Mouse (Mus musculus) MEL (cell line): ENCODE measurements around the gene Tk2. TPM values are rescaled to one million over a fixed set of nuclear protein-coding genes. Genes with fewer than 3 reads are reported as not detected.

Experiments
- DNase-seq: peaks from one replicate; pipeline ENCODE4 v3.0.0; 2011; ENCODE audit warnings: low read depth, low spot score
- H3K27ac ChIP-seq: 2 replicates; pipeline ENCODE4 v1.5.1; 2012; ENCODE audit warnings: low read depth, mild to moderate bottlenecking, control low read depth, low read length, moderate library complexity; ENCODE audit not compliant: control insufficient read depth
- H3K27me3 ChIP-seq, 2 experiments: fragments of 150-350 bp in 1 of 2; sonication (generic) in 1 of 2; 2 replicates each; pipeline ENCODE4 v1.6.1; 2012; ENCODE audit warnings: low read length in 2 of 2, mild to moderate bottlenecking in 2 of 2, improper control_type of control experiment in 1 of 2, moderate library complexity in 1 of 2; ENCODE audit not compliant: insufficient read depth in 2 of 2, control insufficient read depth in 1 of 2
- H3K36me3 ChIP-seq, 2 experiments: 2 replicates each; pipeline ENCODE4 v1.6.1; 2012 to 2014; ENCODE audit warnings: low read length in 2 of 2, improper control_type of control experiment in 1 of 2, inconsistent platforms in 1 of 2, mild to moderate bottlenecking in 1 of 2; ENCODE audit not compliant: insufficient read depth in 2 of 2, control insufficient read depth in 1 of 2
- H3K4me1 ChIP-seq, 2 experiments: fragments of 150-350 bp in 1 of 2; sonication (generic) in 1 of 2; 2 replicates each; pipeline ENCODE4 v1.6.1; 2012; ENCODE audit warnings: low read length in 2 of 2, improper control_type of control experiment in 1 of 2, mild to moderate bottlenecking in 1 of 2; ENCODE audit not compliant: insufficient read depth in 2 of 2, control insufficient read depth in 1 of 2
- H3K4me3 ChIP-seq, 2 experiments: fragments of 150-350 bp in 1 of 2; sonication (generic) in 1 of 2; 2 replicates each; pipeline ENCODE4 v1.5.1; 2012; ENCODE audit warnings: low read depth in 2 of 2, low read length in 2 of 2, mild to moderate bottlenecking in 2 of 2, moderate library complexity in 2 of 2, control low read depth in 1 of 2, improper control_type of control experiment in 1 of 2; ENCODE audit not compliant: control insufficient read depth in 1 of 2, insufficient read depth in 1 of 2
- H3K79me2 ChIP-seq: 2 replicates; pipeline ENCODE4 v1.6.1; 2012; ENCODE audit warnings: mild to moderate bottlenecking, low read length, moderate library complexity; ENCODE audit not compliant: control insufficient read depth, poor library complexity, insufficient read depth
- H3K9ac ChIP-seq: 2 replicates; pipeline ENCODE4 v1.6.1; 2012; ENCODE audit warnings: low read depth, mild to moderate bottlenecking, control low read depth, low read length, moderate library complexity; ENCODE audit not compliant: control insufficient read depth, poor library complexity, severe bottlenecking
- H3K9me3 ChIP-seq: fragments of 150-350 bp; sonication (generic); replicated peaks from 2 replicates; pipeline ENCODE4 v1.6.1; 2012; ENCODE audit warnings: mild to moderate bottlenecking, low read length, improper control_type of control experiment, moderate library complexity; ENCODE audit not compliant: insufficient read depth
- EP300 ChIP-seq, 2 experiments: IDR thresholded peaks; 2 replicates each; pipeline ENCODE4 v1.6.1; 2011; ENCODE audit warnings: improper control_type of control experiment in 2 of 2, low read length in 2 of 2, low read depth in 1 of 2, mild to moderate bottlenecking in 1 of 2
- GABPA ChIP-seq: IDR thresholded peaks from 2 replicates; pipeline ENCODE4 v1.6.1; 2012; ENCODE audit warnings: low read depth, mild to moderate bottlenecking, inconsistent platforms, low read length, improper control_type of control experiment, moderate library complexity
- MAFK ChIP-seq: IDR thresholded peaks from 2 replicates; pipeline ENCODE4 v1.6.1; 2011; ENCODE audit warnings: low read depth, mild to moderate bottlenecking, low read length, improper control_type of control experiment, borderline replicate concordance
- MAX ChIP-seq: IDR thresholded peaks from 2 replicates; pipeline ENCODE4 v1.6.1; 2011; ENCODE audit warnings: low read length, improper control_type of control experiment
- MAZ ChIP-seq: IDR thresholded peaks from 2 replicates; pipeline ENCODE4 v1.6.1; 2012; ENCODE audit warnings: low read depth, mild to moderate bottlenecking, inconsistent platforms, low read length, improper control_type of control experiment
- MEF2A ChIP-seq: IDR thresholded peaks from 2 replicates; pipeline ENCODE4 v1.6.1; 2014; ENCODE audit warnings: low read depth, mild to moderate bottlenecking, inconsistent platforms, low read length, improper control_type of control experiment; ENCODE audit not compliant: poor library complexity, insufficient replicate concordance, severe bottlenecking; ENCODE audit errors: extremely low read depth
- MXI1 ChIP-seq: IDR thresholded peaks from 2 replicates; pipeline ENCODE4 v1.6.1; 2011; ENCODE audit warnings: mild to moderate bottlenecking, low read depth, low read length, improper control_type of control experiment
- NRF1 ChIP-seq: IDR thresholded peaks from 2 replicates; pipeline ENCODE4 v1.6.1; 2014; ENCODE audit warnings: low read depth, mild to moderate bottlenecking, inconsistent platforms, low read length, improper control_type of control experiment, moderate library complexity; ENCODE audit not compliant: poor library complexity, insufficient read depth, severe bottlenecking
- POLR2AphosphoS5 ChIP-seq: IDR thresholded peaks from 2 replicates; pipeline ENCODE4 v1.6.1; 2012; ENCODE audit warnings: low read depth, borderline replicate concordance, mild to moderate bottlenecking, inconsistent platforms, low read length, moderate library complexity, mixed read lengths
- RAD21 ChIP-seq: IDR thresholded peaks from 2 replicates; pipeline ENCODE4 v1.6.1; 2011; ENCODE audit warnings: mild to moderate bottlenecking, low read depth, low read length, improper control_type of control experiment
- TBP ChIP-seq: IDR thresholded peaks from 2 replicates; pipeline ENCODE4 v1.8.0; 2011; ENCODE audit warnings: low read depth, low read length, improper control_type of control experiment
- TCF12 ChIP-seq: IDR thresholded peaks from 2 replicates; pipeline ENCODE4 v1.6.1; 2014; ENCODE audit warnings: low read depth, mild to moderate bottlenecking, inconsistent platforms, low read length, improper control_type of control experiment, moderate library complexity
- USF1 ChIP-seq: IDR thresholded peaks from 2 replicates; pipeline ENCODE4 v1.6.1; 2014; ENCODE audit warnings: low read depth, mild to moderate bottlenecking, inconsistent platforms, low read length, improper control_type of control experiment, moderate library complexity
- USF2 ChIP-seq, 2 experiments: IDR thresholded peaks; 2 replicates each; pipeline ENCODE4 v1.6.1; 2011 to 2012; ENCODE audit warnings: improper control_type of control experiment in 2 of 2, low read length in 2 of 2, borderline replicate concordance in 1 of 2, inconsistent platforms in 1 of 2, low read depth in 1 of 2, mild to moderate bottlenecking in 1 of 2; ENCODE audit not compliant: insufficient read depth in 1 of 2
- ZKSCAN1 ChIP-seq: IDR thresholded peaks from 2 replicates; pipeline ENCODE4 v1.6.1; 2012; ENCODE audit warnings: low read depth, mild to moderate bottlenecking, inconsistent platforms, low read length, improper control_type of control experiment, moderate library complexity
- ZMIZ1 ChIP-seq: IDR thresholded peaks from 2 replicates; pipeline ENCODE4 v1.6.1; 2012; ENCODE audit warnings: low read depth, mild to moderate bottlenecking, inconsistent platforms, low read length, improper control_type of control experiment, moderate library complexity
- polyA plus RNA-seq, 2 experiments: library from polyadenylated mRNA; stranded (reverse) in 1 of 2; unstranded in 1 of 2; fragments of >175 nt in 1 of 2; fragments of >200 nt in 1 of 2; gene quantifications; 2 replicates each; pipeline versions ENCODE4 v1.2.1 to v1.2.4; 2012; ENCODE audit warnings: low replicate concordance in 2 of 2, low read depth in 1 of 2; ENCODE audit not compliant: insufficient read length in 2 of 2, insufficient read depth in 1 of 2, missing spikeins in 1 of 2
- total RNA-seq: library from RNA; depleted of rRNA; stranded (reverse); fragments of 300-350 nt; gene quantifications from 2 replicates; pipeline ENCODE4 v1.2.3, GENCODE M21; 2012

Tk2 gene
- total and polyA plus RNA-seq, 3 experiments: 18.6 to 26.8 TPM; not detected in 1

DNA sequence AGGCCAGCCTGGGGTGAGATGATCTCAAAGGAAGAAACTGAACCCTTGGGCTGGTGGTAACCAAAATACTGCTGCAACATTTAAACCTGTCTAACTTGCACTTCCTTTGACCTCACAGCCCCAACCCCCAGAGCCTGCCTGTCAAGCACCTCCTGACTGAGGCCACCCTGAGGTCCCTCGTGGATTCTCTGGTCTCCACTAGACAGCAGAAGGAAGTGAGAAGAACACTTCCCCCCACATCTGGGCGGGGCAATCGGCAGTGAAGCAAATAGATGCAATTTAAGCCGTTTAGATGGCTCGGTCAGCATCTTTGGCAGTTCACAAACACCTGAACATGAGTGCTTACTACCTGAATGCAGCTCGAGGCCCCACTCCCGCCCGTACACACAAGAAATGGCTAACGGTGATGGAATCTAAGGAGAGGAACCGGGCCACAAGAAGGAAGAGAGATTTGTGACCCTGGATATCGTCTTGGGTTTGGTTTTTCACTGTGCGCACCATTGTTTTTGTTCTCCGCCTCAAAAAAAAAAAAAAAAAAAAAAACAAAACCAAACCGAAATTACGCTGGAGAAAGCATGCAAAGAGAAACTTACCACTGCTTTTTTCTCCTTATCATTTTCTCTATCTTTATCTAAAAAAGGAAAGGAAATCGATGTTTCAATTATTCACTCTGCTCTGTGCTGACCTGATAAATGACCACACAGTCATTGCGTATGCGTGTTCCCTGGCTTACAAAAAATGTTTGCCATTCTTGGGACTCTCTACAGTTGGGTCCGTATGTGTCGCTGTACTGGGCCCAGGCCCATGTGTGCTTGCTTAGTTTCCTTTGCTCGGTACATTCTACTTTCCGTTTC lies 1.1 kb downstream of the Tk2 start (continued):
- no peak for TF ChIP-seq NRF1
- peak; percentile 7; the same call in 1 of the 2 replicates for TF ChIP-seq TCF12
- TF ChIP-seq MXI1: peak; percentile 0; the same call in 1 of the 2 replicates

DNA sequence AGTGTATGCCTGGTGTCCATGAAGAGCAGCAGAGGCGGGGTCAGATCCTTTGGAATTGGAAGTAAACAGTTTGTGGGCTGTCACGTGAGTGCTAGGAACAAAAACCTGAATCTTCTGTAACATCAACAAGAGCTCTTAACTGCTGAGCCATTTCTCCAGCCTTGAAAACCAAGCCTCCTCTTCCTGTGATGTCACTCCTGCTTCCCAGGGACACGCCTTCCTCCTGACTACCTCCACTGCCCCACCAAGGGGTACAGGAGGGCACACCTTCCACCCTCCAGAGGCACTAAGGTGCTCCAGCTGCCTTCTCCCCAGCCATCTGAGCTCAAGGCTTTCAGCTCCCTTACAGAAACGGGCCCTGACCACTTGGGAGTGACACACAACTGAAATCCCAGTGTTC lies 1.7 kb downstream of the Tk2 start:
- Histone ChIP-seq H3K27ac (peak overlapping the region; percentile 74), H3K79me2 (peaks cover 7% of the 10 kb centered on the region), H3K36me3 (peaks cover 0 to 20% of the 10 kb centered on the region in 2 experiments; a peak in 2 of 4 replicates), H3K9ac (no peak overlapping the region; the same call in 1 of the 2 replicates), H3K4me1 (peaks cover 10 to 40% of the 10 kb centered on the region in 2 experiments), H3K27me3 (no peaks in the 10 kb centered on the region), H3K9me3 (no peaks in the 10 kb centered on the region), H3K4me3 (no peak overlapping the region)
- TF ChIP-seq NRF1 (no peak), MEF2A (no peak), USF2 (IDR thresholded peaks at IDR 0.05; ENCODE audit: borderline replicate concordance in 1 of 2, insufficient read depth in 1 of 2, low read depth in 1 of 2, low read length in 2 of 2) (no peak), GABPA (no peak), RAD21 (no peak), TBP (no peak), MXI1 (no peak), EP300 (IDR thresholded peaks at IDR 0.05; ENCODE audit: low read depth in 1 of 2, low read length in 2 of 2) (no peak), MAFK (no peak), USF1 (no peak), ZMIZ1 (no peak), ZKSCAN1 (no peak), MAX (no peak), POLR2AphosphoS5 (no peak), TCF12 (no peak), MAZ (no peak)
- no peak for DNase-seq
